Mouse (Mus musculus) liver, embryonic 11.5 days (tissue): ENCODE measurements around the gene March4. TPM values are rescaled to one million over a fixed set of nuclear protein-coding genes. Genes with fewer than 3 reads are reported as not detected.

Experiments used
- ATAC-seq: fragments of 200-750 bp; cut with Nextera tagmentation; replicated peaks from 2 replicates; pipeline ENCODE4 v1.8.0; 2017; ENCODE audit warnings: moderate number of reproducible peaks, mild to moderate bottlenecking, moderate TSS enrichment, moderate library complexity; ENCODE audit not compliant: low FRiP score
- DNase-seq: peaks from one replicate; pipeline ENCODE4 v3.0.0-alpha.2; 2017; ENCODE audit warnings: low spot score
- H3K27ac ChIP-seq: fragments of 300-500 bp; sonication (generic); 2 replicates; pipeline ENCODE4 v1.5.1; 2014; ENCODE audit warnings: mild to moderate bottlenecking, low read depth, low read length, control low read depth
- H3K27me3 ChIP-seq: fragments of 300-500 bp; sonication (generic); replicated peaks from 2 replicates; pipeline ENCODE4 v1.6.1; 2014; ENCODE audit warnings: low read length, mixed read lengths; ENCODE audit not compliant: control insufficient read depth, insufficient read depth
- H3K36me3 ChIP-seq: fragments of 300-500 bp; sonication (generic); 2 replicates; pipeline ENCODE4 v1.6.1; 2014; ENCODE audit warnings: mild to moderate bottlenecking, low read length, moderate library complexity, mixed read lengths; ENCODE audit not compliant: control insufficient read depth, insufficient read depth
- H3K4me1 ChIP-seq: fragments of 300-500 bp; sonication (generic); replicated peaks from 2 replicates; pipeline ENCODE4 v1.6.1; 2014; ENCODE audit warnings: low read length, mixed read lengths; ENCODE audit not compliant: control insufficient read depth, insufficient read depth
- H3K4me2 ChIP-seq: fragments of 300-500 bp; sonication (generic); 2 replicates; pipeline ENCODE4 v1.6.1; 2014; ENCODE audit warnings: mild to moderate bottlenecking, control low read depth, moderate library complexity
- H3K4me3 ChIP-seq: fragments of 300-500 bp; sonication (generic); 2 replicates; pipeline ENCODE4 v1.5.1; 2014; ENCODE audit warnings: low read depth, low read length, control low read depth
- H3K9ac ChIP-seq: fragments of 300-500 bp; sonication (generic); 2 replicates; pipeline ENCODE4 v1.6.1; 2014; ENCODE audit warnings: low read depth, low read length, control low read depth
- H3K9me3 ChIP-seq: fragments of 300-500 bp; sonication (generic); 2 replicates; pipeline ENCODE4 v1.6.1; 2016; ENCODE audit warnings: low read length, inconsistent platforms, mixed read lengths; ENCODE audit not compliant: control insufficient read depth
- WGBS: fragments of 180-500 bp; shearing (Covaris S2); extraction: QIAGEN DNeasy Blood & Tissue Kit; methylation state at CpG from one replicate; pipeline ENCODE4 v1.1.7; 2014; 5-methylcytosine and 5-hydroxymethylcytosine counted together
- polyA plus RNA-seq: library from polyadenylated mRNA; unstranded; fragments of >200 nt; fragmentation: Nextera tagmentation; extraction: Ambion mirVana; gene quantifications from 2 replicates; pipeline ENCODE4 v1.2.1, GENCODE M21; 2014

Gene March4
- polyA plus RNA-seq, 1 experiment from 2014 or later = not detected

GRCm38 (mm10) chr1:72422121-72422520 lies 114.6 kb downstream of the March4 start:
- no peak overlapping the region for H3K27ac ChIP-seq
- H3K4me2 ChIP-seq = no peak overlapping the region
- no peaks in the 10 kb centered on the region for H3K36me3 ChIP-seq
- DNase-seq (no peak), ATAC-seq (no peak)
- H3K4me3 ChIP-seq = no peak overlapping the region
- no peaks in the 10 kb centered on the region for H3K4me1 ChIP-seq
- no peaks in the 10 kb centered on the region for H3K27me3 ChIP-seq
- 88% methylated on average over 4 of the region's 4 CpGs for WGBS
- H3K9me3 ChIP-seq = no peaks in the 10 kb centered on the region
- no peak overlapping the region for H3K9ac ChIP-seq

- H3K27me3 ChIP-seq = no peaks in the 10 kb centered on the region
- no peak overlapping the region for H3K9ac ChIP-seq
- no peaks in the 10 kb centered on the region for H3K9me3 ChIP-seq
- H3K27ac ChIP-seq = no peak overlapping the region
- H3K4me3 ChIP-seq = no peak overlapping the region
- ATAC-seq (no peak), DNase-seq (no peak)
- H3K4me1 ChIP-seq = no peaks in the 10 kb centered on the region
- H3K36me3 ChIP-seq = no peaks in the 10 kb centered on the region
- no peak overlapping the region for H3K4me2 ChIP-seq
- 61% methylated on average over 2 of the region's 2 CpGs for WGBS
Measured at GRCm38 (mm10) chr1:72420220-72420619, 116.5 kb downstream of the March4 start.

- H3K4me3 ChIP-seq = no peak overlapping the region
- ATAC-seq = no peak
Measured at GRCm38 (mm10) chr1:72418744-72419655, 117.7 kb downstream of the March4 start.

GRCm38 (mm10) chr1:72414561-72415253 lies 122.0 kb downstream of the March4 start:
- Histone ChIP-seq H3K4me3 (no peak overlapping the region), H3K4me2 (no peak overlapping the region), H3K27ac (no peak overlapping the region), H3K9me3 (no peaks in the 10 kb centered on the region), H3K36me3 (no peaks in the 10 kb centered on the region), H3K4me1 (no peaks in the 10 kb centered on the region), H3K27me3 (no peaks in the 10 kb centered on the region), H3K9ac (no peak overlapping the region)
- ATAC-seq (no peak), DNase-seq (no peak)
- 76% methylated on average over 8 of the region's 8 CpGs for WGBS

More at GRCm38 (mm10) chr1:72418744-72419655, 117.7 kb downstream of the March4 start:
- no peaks in the 10 kb centered on the region for H3K36me3 ChIP-seq
- H3K27me3 ChIP-seq = no peaks in the 10 kb centered on the region
- no peak overlapping the region for H3K9ac ChIP-seq
- no peak overlapping the region for H3K4me2 ChIP-seq
- no peak for DNase-seq
- H3K9me3 ChIP-seq = no peaks in the 10 kb centered on the region
- whole genome bisulfite sequencing = 71% methylated on average over 8 of the region's 8 CpGs
- H3K4me1 ChIP-seq = no peaks in the 10 kb centered on the region
- no peak overlapping the region for H3K27ac ChIP-seq

GRCm38 (mm10) chr1:72414133-72414532 lies 122.6 kb downstream of the March4 start:
- no peaks in the 10 kb centered on the region for H3K36me3 ChIP-seq
- H3K4me1 ChIP-seq = no peaks in the 10 kb centered on the region
- H3K27me3 ChIP-seq = no peaks in the 10 kb centered on the region
- H3K9me3 ChIP-seq = no peaks in the 10 kb centered on the region
- no peak overlapping the region for H3K4me3 ChIP-seq
- ATAC-seq (no peak), DNase-seq (no peak)
- no peak overlapping the region for H3K4me2 ChIP-seq
- no peak overlapping the region for H3K9ac ChIP-seq
- H3K27ac ChIP-seq = no peak overlapping the region
- WGBS = 82% methylated on average over 8 of the region's 8 CpGs

- 82% methylated on average over 8 of the region's 8 CpGs for WGBS
- Histone ChIP-seq H3K9me3 (no peaks in the 10 kb centered on the region), H3K27me3 (no peaks in the 10 kb centered on the region), H3K4me2 (no peak overlapping the region), H3K9ac (no peak overlapping the region), H3K27ac (no peak overlapping the region), H3K36me3 (no peaks in the 10 kb centered on the region), H3K4me1 (no peaks in the 10 kb centered on the region), H3K4me3 (no peak overlapping the region)
- no peak for ATAC-seq
- no peak for DNase-seq
Measured at GRCm38 (mm10) chr1:72413205-72413604, 123.5 kb downstream of the March4 start.

GRCm38 (mm10) chr1:72411108-72411507 lies 125.6 kb downstream of the March4 start:
- Histone ChIP-seq H3K4me3 (no peak overlapping the region), H3K4me2 (no peak overlapping the region), H3K27me3 (no peaks in the 10 kb centered on the region), H3K4me1 (no peaks in the 10 kb centered on the region), H3K9ac (no peak overlapping the region), H3K27ac (no peak overlapping the region), H3K36me3 (no peaks in the 10 kb centered on the region), H3K9me3 (no peaks in the 10 kb centered on the region)
- WGBS = 91% methylated on average over 8 of the region's 8 CpGs
- DNase-seq = no peak
- ATAC-seq = no peak

GRCm38 (mm10) chr1:72409936-72410335 lies 126.8 kb downstream of the March4 start:
- H3K27me3 ChIP-seq = no peaks in the 10 kb centered on the region
- no peak for DNase-seq
- H3K27ac ChIP-seq = no peak overlapping the region
- H3K36me3 ChIP-seq = no peaks in the 10 kb centered on the region
- no peaks in the 10 kb centered on the region for H3K4me1 ChIP-seq
- 78% methylated on average over 5 of the region's 5 CpGs for WGBS
- H3K4me3 ChIP-seq = no peak overlapping the region
- no peak overlapping the region for H3K4me2 ChIP-seq
- ATAC-seq = no peak
- H3K9ac ChIP-seq = no peak overlapping the region
- no peaks in the 10 kb centered on the region for H3K9me3 ChIP-seq
